Mouse (Mus musculus) intestine, postnatal 0 days (tissue): ENCODE results near the gene Btbd6. TPM values are rescaled to one million over a fixed set of nuclear protein-coding genes. Genes with fewer than 3 reads are reported as not detected.
A peak's percentile ranks its signal among the peaks of the same experiment; 100 is the strongest.

ENCODE experiments used
- ATAC-seq: fragments of 200-750 bp; cut with Nextera tagmentation; 2 replicates; pipeline ENCODE4 v1.8.0; 2017; ENCODE audit warnings: mild to moderate bottlenecking, moderate TSS enrichment, moderate library complexity
- H3K27ac ChIP-seq: fragments of 300-500 bp; sonication (generic); 2 replicates; pipeline ENCODE4 v1.5.1; 2014; ENCODE audit warnings: mild to moderate bottlenecking, low read depth, low read length, moderate library complexity
- H3K27me3 ChIP-seq: fragments of 300-500 bp; sonication (generic); replicated peaks from 2 replicates; pipeline ENCODE4 v1.6.1; 2014; ENCODE audit warnings: low read length, mixed read lengths; ENCODE audit not compliant: control insufficient read depth, insufficient read depth
- H3K36me3 ChIP-seq: fragments of 300-500 bp; sonication (generic); 2 replicates; pipeline ENCODE4 v1.6.1; 2014; ENCODE audit warnings: mild to moderate bottlenecking, moderate library complexity; ENCODE audit not compliant: control insufficient read depth, insufficient read depth
- H3K4me1 ChIP-seq: fragments of 300-500 bp; sonication (generic); replicated peaks from 2 replicates; pipeline ENCODE4 v1.6.1; 2014; ENCODE audit warnings: antibody characterized with exemption, low read length, mixed read lengths; ENCODE audit not compliant: control insufficient read depth, insufficient read depth
- H3K4me2 ChIP-seq: fragments of 300-500 bp; sonication (generic); replicated peaks from 2 replicates; pipeline ENCODE4 v1.6.1; 2014; ENCODE audit warnings: low read depth, mild to moderate bottlenecking, moderate library complexity
- H3K4me3 ChIP-seq: fragments of 300-500 bp; sonication (generic); 2 replicates; pipeline ENCODE4 v1.5.1; 2014; ENCODE audit warnings: low read depth, low read length
- H3K9ac ChIP-seq: fragments of 300-500 bp; sonication (generic); 2 replicates; pipeline ENCODE4 v1.6.1; 2014; ENCODE audit warnings: mild to moderate bottlenecking, low read depth, low read length
- H3K9me3 ChIP-seq: fragments of 300-500 bp; sonication (generic); 2 replicates; pipeline ENCODE4 v1.6.1; 2016; ENCODE audit warnings: mixed run types; ENCODE audit not compliant: control insufficient read depth
- CTCF ChIP-seq: sonication (generic); IDR thresholded peaks from 2 replicates; pipeline ENCODE4 v1.5.1; 2016; ENCODE audit warnings: low read depth, mild to moderate bottlenecking, control low read depth, antibody characterized with exemption, moderate library complexity
- WGBS: fragments of 180-500 bp; shearing (Covaris S2); extraction: QIAGEN DNeasy Blood & Tissue Kit; methylation state at CpG from one replicate; pipeline ENCODE4 v1.1.7; 2014; 5-methylcytosine and 5-hydroxymethylcytosine counted together
- polyA plus RNA-seq: library from polyadenylated mRNA; unstranded; fragments of >200 nt; fragmentation: Nextera tagmentation; extraction: Ambion mirVana; gene quantifications from 2 replicates; pipeline ENCODE4 v1.2.1, GENCODE M21; 2015

Btbd6 gene
- polyA plus RNA-seq, 1 experiment from 2014 or later, result 13.1 TPM

DNA sequence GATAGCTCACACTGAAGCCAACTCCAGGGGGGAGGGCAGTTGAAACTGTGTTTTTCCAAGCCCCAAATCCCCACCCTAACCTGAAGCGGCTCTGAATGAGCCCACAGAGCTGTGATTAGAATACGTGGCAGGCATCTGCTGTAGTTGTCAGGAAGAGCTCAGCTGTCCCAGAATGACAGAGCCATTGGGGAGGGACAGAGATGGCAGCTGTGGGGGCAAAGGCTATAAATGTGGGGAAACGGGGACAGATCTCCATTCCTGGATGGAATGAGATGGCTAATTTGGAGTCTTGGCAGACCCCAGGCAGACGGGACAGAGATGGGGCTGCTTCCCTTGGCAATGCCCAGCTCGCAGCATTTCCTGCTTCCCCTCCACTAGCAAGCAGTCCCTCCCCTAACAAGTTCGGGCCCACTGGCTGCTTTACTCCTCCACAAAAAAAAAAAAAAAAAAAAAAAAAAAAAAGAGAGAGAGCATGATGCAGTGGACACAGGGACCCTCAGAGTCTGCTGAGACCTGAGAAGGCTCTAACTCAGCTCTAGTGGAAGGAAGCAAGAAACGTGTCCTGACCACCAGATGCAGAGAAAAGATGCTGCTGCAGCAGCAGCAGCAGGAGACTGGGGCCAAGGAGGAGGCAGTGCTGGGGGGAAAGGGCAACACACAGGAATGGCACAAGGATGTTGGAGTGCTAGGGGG, 25.0 kb upstream of the Btbd6 start:
- Histone ChIP-seq H3K9me3 (no peaks in the 10 kb centered on the region), H3K27ac (no peak overlapping the region), H3K4me3 (no peak overlapping the region), H3K36me3 (no peaks in the 10 kb centered on the region), H3K4me2 (no peak overlapping the region), H3K9ac (no peak overlapping the region), H3K4me1 (0 out of 2 replicates have a peak, but pooled peaks cover 2% of the 10 kb centered on the region), H3K27me3 (no peaks in the 10 kb centered on the region)
- ATAC-seq, result no peak
- 28% methylated on average over 7 of the region's 7 CpGs for WGBS
- no peak for TF ChIP-seq CTCF

- peak; percentile 66 for ATAC-seq
- no peaks in the 10 kb centered on the region for H3K36me3 ChIP-seq
- no peaks in the 10 kb centered on the region for H3K9me3 ChIP-seq
- H3K9ac ChIP-seq, result no peak overlapping the region
- H3K27ac ChIP-seq, result no peak overlapping the region
- H3K4me3 ChIP-seq, result no peak overlapping the region
- WGBS, result 22% methylated on average over 8 of the region's 8 CpGs
- no peak overlapping the region for H3K4me2 ChIP-seq
- H3K27me3 ChIP-seq, result no peaks in the 10 kb centered on the region
- TF ChIP-seq CTCF, result no peak
- H3K4me1 ChIP-seq, result 0 out of 2 replicates have a peak, but pooled peaks cover 2% of the 10 kb centered on the region
These were observed 23.8 kb upstream of the Btbd6 start for GRCm38 (mm10) chr12:112952433-112952832.

- Histone ChIP-seq H3K9ac (no peak overlapping the region), H3K36me3 (peaks cover 2% of the 10 kb centered on the region; the same call in 1 of the 2 replicates), H3K27ac (no peak overlapping the region), H3K4me3 (no peak overlapping the region), H3K4me2 (no peak overlapping the region), H3K27me3 (no peaks in the 10 kb centered on the region), H3K9me3 (no peaks in the 10 kb centered on the region), H3K4me1 (0 out of 2 replicates have a peak, but pooled peaks cover 2% of the 10 kb centered on the region)
- 60% methylated on average over 3 of the region's 3 CpGs for WGBS
- TF ChIP-seq CTCF, result no peak
- no peak for ATAC-seq
These were observed 23.2 kb upstream of the Btbd6 start for GRCm38 (mm10) chr12:112952926-112953565.

DNA sequence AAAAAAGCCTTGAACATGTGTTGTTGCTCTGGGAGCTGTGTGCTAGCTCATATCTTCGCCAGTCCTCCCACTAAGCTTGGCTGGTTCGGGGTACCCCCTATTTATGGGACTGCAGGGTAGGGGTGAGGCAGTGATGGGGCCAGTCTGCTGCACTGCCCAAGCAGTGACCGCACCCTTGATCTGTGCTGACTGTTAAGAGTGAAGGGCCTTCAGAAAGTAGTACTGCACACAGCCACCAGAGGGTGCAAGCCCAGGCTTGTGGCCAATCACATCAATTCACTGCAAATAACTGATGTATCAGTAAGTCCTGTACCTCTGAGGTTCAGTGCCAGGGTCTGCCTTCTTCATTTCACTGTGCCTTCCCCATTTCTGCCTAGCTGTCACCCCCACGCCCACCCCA, 20.5 kb upstream of the Btbd6 start:
- H3K9me3 ChIP-seq, result no peaks in the 10 kb centered on the region
- H3K27ac ChIP-seq, result no peak overlapping the region
- peak; percentile 93 for TF ChIP-seq CTCF
- 0 out of 2 replicates have a peak, but pooled peaks cover 2% of the 10 kb centered on the region for H3K4me1 ChIP-seq
- H3K36me3 ChIP-seq, result peaks cover 21% of the 10 kb centered on the region
- H3K9ac ChIP-seq, result no peak overlapping the region
- no peaks in the 10 kb centered on the region for H3K27me3 ChIP-seq
- H3K4me2 ChIP-seq, result no peak overlapping the region
- 19% methylated on average over 4 of the region's 4 CpGs for WGBS
- ATAC-seq, result peak; percentile 25
- H3K4me3 ChIP-seq, result no peak overlapping the region

- Histone ChIP-seq H3K27me3 (no peaks in the 10 kb centered on the region), H3K4me3 (no peak overlapping the region), H3K4me2 (no peak overlapping the region), H3K4me1 (no peaks in the 10 kb centered on the region), H3K9ac (no peak overlapping the region), H3K27ac (no peak overlapping the region), H3K36me3 (peaks cover 46% of the 10 kb centered on the region), H3K9me3 (no peaks in the 10 kb centered on the region)
- TF ChIP-seq CTCF, result peak; percentile 73
- 29% methylated on average over 4 of the region's 4 CpGs for WGBS
- peak; percentile 42; the same call in 1 of the 2 replicates for ATAC-seq
These were observed 18.0 kb upstream of the Btbd6 start for GRCm38 (mm10) chr12:112958303-112958702.

DNA sequence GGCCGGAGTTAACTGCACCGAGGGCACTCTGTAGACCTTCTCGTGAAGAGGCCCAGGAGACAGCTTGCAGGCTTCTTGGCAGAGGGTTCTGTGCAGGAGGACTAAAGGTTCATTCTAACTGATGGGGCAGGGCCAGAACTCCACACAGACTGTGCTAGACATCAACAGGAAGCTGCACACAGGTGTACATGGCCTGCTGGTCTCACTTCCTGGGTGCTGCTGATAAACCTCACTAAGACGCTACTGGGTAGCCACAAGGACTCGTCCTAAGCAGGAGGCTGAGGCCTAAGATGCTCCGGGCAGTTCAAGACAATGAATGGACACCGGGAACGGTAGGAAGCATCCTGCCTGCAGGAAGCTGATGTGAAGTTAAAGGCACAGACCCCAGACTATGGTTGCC, 16.9 kb upstream of the Btbd6 start:
- no peaks in the 10 kb centered on the region for H3K4me1 ChIP-seq
- H3K36me3 ChIP-seq, result peaks cover 57% of the 10 kb centered on the region
- H3K9ac ChIP-seq, result no peak overlapping the region
- WGBS, result 82% methylated on average over 8 of the region's 8 CpGs
- H3K27me3 ChIP-seq, result no peaks in the 10 kb centered on the region
- no peak for TF ChIP-seq CTCF
- H3K4me3 ChIP-seq, result no peak overlapping the region
- H3K4me2 ChIP-seq, result no peak overlapping the region
- no peak for ATAC-seq
- H3K9me3 ChIP-seq, result no peaks in the 10 kb centered on the region
- H3K27ac ChIP-seq, result no peak overlapping the region
